Mouse (Mus musculus): Measurements from ENCODE around the gene Hirip3. TPM values are rescaled to one million over a fixed set of nuclear protein-coding genes. Genes with fewer than 3 reads are reported as not detected.

Hirip3 gene
- total and polyA plus RNA-seq, 3 experiments: 53.2 to 158 (median 115) TPM

- Histone ChIP-seq H3K9me3 (replicated peaks) (no peaks in the 10 kb centered on the region), H3K36me3 (replicated peaks) (no peaks in the 10 kb centered on the region), H3K27me3 (ENCODE audit: insufficient read depth, low read length) (peaks cover 63% of the 10 kb centered on the region), H3K4me1 (ENCODE audit: insufficient read depth, low read depth, low read length) (peaks cover 14% of the 10 kb centered on the region), H3K4me3 (ENCODE audit: low read depth, low read length) (peak overlapping the region; percentile 1; the same call in 1 of the 2 replicates)
- peak; percentile 46; the same call in 1 of the 2 replicates for TF ChIP-seq CTCF (IDR thresholded peaks at IDR 0.05; ENCODE audit: low read depth, low read length)
- no peak for TF ChIP-seq GATA2 (IDR thresholded peaks at IDR 0.05; ENCODE audit: borderline replicate concordance, low read depth, low read length)
- no peak for TF ChIP-seq TAL1 (conservative IDR thresholded peaks at IDR 0.05; ENCODE audit: low read depth, low read length)
- ATAC-seq (ENCODE audit: extremely low read depth, insufficient number of reproducible peaks, low FRiP score, poor library complexity, severe bottlenecking) (peak; percentile 57; the same call in 1 of the 2 replicates), DNase-seq (ENCODE audit: low spot score) (peak; percentile 61)
These were observed 29.7 kb upstream of the Hirip3 start for GRCm38 (mm10) chr7:126832036-126832598.

- Histone ChIP-seq H3K36me3 (replicated peaks) (no peaks in the 10 kb centered on the region), H3K9me3 (replicated peaks) (no peaks in the 10 kb centered on the region), H3K27me3 (ENCODE audit: insufficient read depth, low read length) (peaks cover 60% of the 10 kb centered on the region), H3K4me3 (ENCODE audit: low read depth, low read length) (no peak overlapping the region), H3K4me1 (ENCODE audit: insufficient read depth, low read depth, low read length) (peaks cover 14% of the 10 kb centered on the region)
- DNase-seq (ENCODE audit: low spot score): no peak
- no peak for TF ChIP-seq GATA2 (IDR thresholded peaks at IDR 0.05; ENCODE audit: borderline replicate concordance, low read depth, low read length)
- no peak for TF ChIP-seq TAL1 (conservative IDR thresholded peaks at IDR 0.05; ENCODE audit: low read depth, low read length)
- TF ChIP-seq POLR2AphosphoS5 (IDR thresholded peaks at IDR 0.05; ENCODE audit: insufficient replicate concordance, low read depth, low read length): no peak
- TF ChIP-seq GATA1 (IDR thresholded peaks at IDR 0.05; ENCODE audit: borderline replicate concordance, low read length): no peak
- no peak for TF ChIP-seq CTCF (IDR thresholded peaks at IDR 0.05; ENCODE audit: low read depth, low read length)
- no peak for ATAC-seq (ENCODE audit: extremely low read depth, insufficient number of reproducible peaks, low FRiP score, poor library complexity, severe bottlenecking)
These were observed 28.5 kb upstream of the Hirip3 start for GRCm38 (mm10) chr7:126833294-126833693.

- H3K4me3 ChIP-seq (ENCODE audit: low read depth, low read length): no peak overlapping the region
- H3K4me1 ChIP-seq (ENCODE audit: insufficient read depth, low read depth, low read length): peaks cover 11% of the 10 kb centered on the region
- TF ChIP-seq GATA2 (IDR thresholded peaks at IDR 0.05; ENCODE audit: borderline replicate concordance, low read depth, low read length) (no peak), POLR2AphosphoS5 (IDR thresholded peaks at IDR 0.05; ENCODE audit: insufficient replicate concordance, low read depth, low read length) (no peak), TAL1 (conservative IDR thresholded peaks at IDR 0.05; ENCODE audit: low read depth, low read length) (no peak), GATA1 (IDR thresholded peaks at IDR 0.05; ENCODE audit: borderline replicate concordance, low read length) (no peak), CTCF (IDR thresholded peaks at IDR 0.05; ENCODE audit: low read depth, low read length) (no peak)
- DNase-seq (ENCODE audit: low spot score) (no peak), ATAC-seq (ENCODE audit: extremely low read depth, insufficient number of reproducible peaks, low FRiP score, poor library complexity, severe bottlenecking) (no peak)
- H3K9me3 ChIP-seq (replicated peaks): peaks cover 5% of the 10 kb centered on the region
- peaks cover 55% of the 10 kb centered on the region for H3K27me3 ChIP-seq (ENCODE audit: insufficient read depth, low read length)
- no peaks in the 10 kb centered on the region for H3K36me3 ChIP-seq (replicated peaks)
These were observed 18.5 kb upstream of the Hirip3 start for GRCm38 (mm10) chr7:126843276-126843675.

- ATAC-seq (ENCODE audit: extremely low read depth, insufficient number of reproducible peaks, low FRiP score, poor library complexity, severe bottlenecking): no peak
- Histone ChIP-seq H3K4me3 (ENCODE audit: low read depth, low read length) (no peak overlapping the region), H3K9me3 (replicated peaks) (peaks cover 5% of the 10 kb centered on the region), H3K27me3 (ENCODE audit: insufficient read depth, low read length) (peaks cover 76% of the 10 kb centered on the region), H3K36me3 (replicated peaks) (peaks cover 4% of the 10 kb centered on the region), H3K4me1 (ENCODE audit: insufficient read depth, low read depth, low read length) (peaks cover 13% of the 10 kb centered on the region)
- no peak for TF ChIP-seq GATA1 (IDR thresholded peaks at IDR 0.05; ENCODE audit: borderline replicate concordance, low read length)
- no peak for TF ChIP-seq TAL1 (conservative IDR thresholded peaks at IDR 0.05; ENCODE audit: low read depth, low read length)
- no peak for TF ChIP-seq GATA2 (IDR thresholded peaks at IDR 0.05; ENCODE audit: borderline replicate concordance, low read depth, low read length)
- no peak for TF ChIP-seq POLR2AphosphoS5 (IDR thresholded peaks at IDR 0.05; ENCODE audit: insufficient replicate concordance, low read depth, low read length)
- TF ChIP-seq CTCF (IDR thresholded peaks at IDR 0.05; ENCODE audit: low read depth, low read length): no peak
- no peak for DNase-seq (ENCODE audit: low spot score)
These were observed 16.3 kb upstream of the Hirip3 start for GRCm38 (mm10) chr7:126845516-126845915.

GRCm38 (mm10) chr7:126847116-126847420, 14.7 kb upstream of the Hirip3 start, which contains the start of gene Doc2a:
TSS of gene Doc2a (plus strand) at chr7:126847416.
- no peak for TF ChIP-seq CTCF (IDR thresholded peaks at IDR 0.05; ENCODE audit: low read depth, low read length)
- no peak for TF ChIP-seq TAL1 (conservative IDR thresholded peaks at IDR 0.05; ENCODE audit: low read depth, low read length)
- TF ChIP-seq GATA1 (IDR thresholded peaks at IDR 0.05; ENCODE audit: borderline replicate concordance, low read length): no peak
- no peak for TF ChIP-seq GATA2 (IDR thresholded peaks at IDR 0.05; ENCODE audit: borderline replicate concordance, low read depth, low read length)
- H3K36me3 ChIP-seq (replicated peaks): peaks cover 19% of the 10 kb centered on the region
- peaks cover 71% of the 10 kb centered on the region for H3K27me3 ChIP-seq (ENCODE audit: insufficient read depth, low read length)
- peaks cover 13% of the 10 kb centered on the region for H3K4me1 ChIP-seq (ENCODE audit: insufficient read depth, low read depth, low read length)
- H3K4me3 ChIP-seq (ENCODE audit: low read depth, low read length): no peak within 1 kb of the TSS; the same call in 1 of the 2 replicates
- DNase-seq (ENCODE audit: low spot score) (no peak), ATAC-seq (ENCODE audit: extremely low read depth, insufficient number of reproducible peaks, low FRiP score, poor library complexity, severe bottlenecking) (no peak)
- H3K9me3 ChIP-seq (replicated peaks): no peaks in the 10 kb centered on the region

- TF ChIP-seq CTCF (IDR thresholded peaks at IDR 0.05; ENCODE audit: low read depth, low read length) (no peak), POLR2AphosphoS5 (IDR thresholded peaks at IDR 0.05; ENCODE audit: insufficient replicate concordance, low read depth, low read length) (no peak), TAL1 (conservative IDR thresholded peaks at IDR 0.05; ENCODE audit: low read depth, low read length) (no peak), GATA2 (IDR thresholded peaks at IDR 0.05; ENCODE audit: borderline replicate concordance, low read depth, low read length) (no peak), GATA1 (IDR thresholded peaks at IDR 0.05; ENCODE audit: borderline replicate concordance, low read length) (no peak)
- ATAC-seq (ENCODE audit: extremely low read depth, insufficient number of reproducible peaks, low FRiP score, poor library complexity, severe bottlenecking) (no peak), DNase-seq (ENCODE audit: low spot score) (no peak)
- Histone ChIP-seq H3K36me3 (replicated peaks) (peaks cover 26% of the 10 kb centered on the region), H3K27me3 (ENCODE audit: insufficient read depth, low read length) (peaks cover 67% of the 10 kb centered on the region), H3K4me1 (ENCODE audit: insufficient read depth, low read depth, low read length) (peaks cover 17% of the 10 kb centered on the region), H3K9me3 (replicated peaks) (no peaks in the 10 kb centered on the region), H3K4me3 (ENCODE audit: low read depth, low read length) (no peak overlapping the region; the same call in 1 of the 2 replicates)
These were observed 14.1 kb upstream of the Hirip3 start for GRCm38 (mm10) chr7:126847421-126848398.
